Mouse (Mus musculus) liver, embryonic 11.5 days (tissue): ENCODE results near the gene Ssna1. TPM values are rescaled to one million over a fixed set of nuclear protein-coding genes. Genes with fewer than 3 reads are reported as not detected.

Source experiments
- polyA plus RNA-seq: library from polyadenylated mRNA; unstranded; fragments of >200 nt; fragmentation: Nextera tagmentation; extraction: Ambion mirVana; gene quantifications from 2 replicates; pipeline ENCODE4 v1.2.1, GENCODE M21; 2014

Gene Ssna1
- polyA plus RNA-seq, 1 experiment from 2014 or later, result 237 TPM

Other genes with a start within 250 kb of the Ssna1 start
- gene Nsmf, start 218.1 kb downstream of the Ssna1 start, polyA plus RNA-seq, result 29.0 and 32.6 TPM in 2 replicates
- 0.90 and 1.7 TPM in 2 replicates for gene Entpd8, start 192.1 kb downstream of the Ssna1 start, polyA plus RNA-seq
- gene Noxa1, start 177.3 kb downstream of the Ssna1 start, polyA plus RNA-seq, result 0.69 and 1.0 TPM in 2 replicates
- gene Nrarp, start 91.7 kb downstream of the Ssna1 start, polyA plus RNA-seq, result 6.5 and 7.6 TPM in 2 replicates
- 12.1 and 13.1 TPM in 2 replicates for gene Tor4a, start 75.6 kb downstream of the Ssna1 start, polyA plus RNA-seq
- 85.3 and 86.3 TPM in 2 replicates for gene Nelfb, start 60.9 kb downstream of the Ssna1 start, polyA plus RNA-seq
- 0.29 TPM in 1 of 2 replicates, not detected in the other for gene Stpg3, start 57.8 kb downstream of the Ssna1 start, polyA plus RNA-seq
- 0.45 TPM in 2 replicates for gene Fam166a, start 53.7 kb downstream of the Ssna1 start, polyA plus RNA-seq
- gene Tubb4b, start 47.7 kb downstream of the Ssna1 start, polyA plus RNA-seq, result 823 and 870 TPM in 2 replicates
- gene Slc34a3, start 38.1 kb downstream of the Ssna1 start, polyA plus RNA-seq, result 0.07 TPM in 1 of 2 replicates, not detected in the other
- gene Rnf224, start 35.7 kb downstream of the Ssna1 start, polyA plus RNA-seq, result 0.10 and 0.21 TPM in 2 replicates
- gene Rnf208, start 30.2 kb downstream of the Ssna1 start, polyA plus RNA-seq, result 7.7 and 8.1 TPM in 2 replicates
- gene Cysrt1, start 30.0 kb downstream of the Ssna1 start, polyA plus RNA-seq, result not detected in 2 replicates
- gene AL732309.1, start 25.6 kb downstream of the Ssna1 start, polyA plus RNA-seq, result 6.3 and 6.8 TPM in 2 replicates
- gene Tmem203, start 17.0 kb downstream of the Ssna1 start, polyA plus RNA-seq, result 14.4 and 15.2 TPM in 2 replicates
- gene Tprn, start 9.8 kb downstream of the Ssna1 start, polyA plus RNA-seq, result 9.6 and 10.3 TPM in 2 replicates
- 74.7 and 77.6 TPM in 2 replicates for gene Anapc2, start within 50 bp of the Ssna1 start, polyA plus RNA-seq
- gene Tmem210, start 15.7 kb upstream of the Ssna1 start, polyA plus RNA-seq, result not detected in 2 replicates
- gene Lrrc26, start 17.5 kb upstream of the Ssna1 start, polyA plus RNA-seq, result not detected in 2 replicates
- gene Grin1, start 46.7 kb upstream of the Ssna1 start, polyA plus RNA-seq, result 1.0 and 1.6 TPM in 2 replicates
- 48.3 and 62.9 TPM in 2 replicates for gene Man1b1, start 59.9 kb upstream of the Ssna1 start, polyA plus RNA-seq
- 17.4 and 18.3 TPM in 2 replicates for gene Dpp7, start 83.9 kb upstream of the Ssna1 start, polyA plus RNA-seq
- gene Uap1l1, start 93.2 kb upstream of the Ssna1 start, polyA plus RNA-seq, result 15.6 and 17.8 TPM in 2 replicates
- gene Sapcd2, start 99.9 kb upstream of the Ssna1 start, polyA plus RNA-seq, result 45.3 and 51.0 TPM in 2 replicates
- 0.25 and 0.45 TPM in 2 replicates for gene Entpd2, start 123.4 kb upstream of the Ssna1 start, polyA plus RNA-seq
- gene Npdc1, start 126.9 kb upstream of the Ssna1 start, polyA plus RNA-seq, result 7.0 and 8.1 TPM in 2 replicates
- 0.09 TPM in 1 of 2 replicates, not detected in the other for gene Fut7, start 150.8 kb upstream of the Ssna1 start, polyA plus RNA-seq
- 3.9 and 4.5 TPM in 2 replicates for gene Abca2, start 156.3 kb upstream of the Ssna1 start, polyA plus RNA-seq
- gene Clic3, start 184.4 kb upstream of the Ssna1 start, polyA plus RNA-seq, result 0.21 TPM in 1 of 2 replicates, not detected in the other
- gene Paxx, start 188.7 kb upstream of the Ssna1 start, polyA plus RNA-seq, result 9.2 and 14.3 TPM in 2 replicates
- not detected in 2 replicates for gene Ptgds, start 197.6 kb upstream of the Ssna1 start, polyA plus RNA-seq
- gene Lcn12, start 221.5 kb upstream of the Ssna1 start, polyA plus RNA-seq, result not detected in 2 replicates
- gene Fbxw5, start 228.3 kb upstream of the Ssna1 start, polyA plus RNA-seq, result 63.3 and 63.6 TPM in 2 replicates
- gene C8g, start 229.3 kb upstream of the Ssna1 start, polyA plus RNA-seq, result 14.9 and 16.8 TPM in 2 replicates